Mouse (Mus musculus) heart, embryonic 14.5 days (tissue): Measurements from ENCODE around the gene Gm10944. TPM values are rescaled to one million over a fixed set of nuclear protein-coding genes. Genes with fewer than 3 reads are reported as not detected.

Source experiments
- polyA plus RNA-seq: library from polyadenylated mRNA; unstranded; fragments of >200 nt; fragmentation: Nextera tagmentation; extraction: Ambion mirVana; gene quantifications from 2 replicates; pipeline ENCODE4 v1.2.1, GENCODE M21; 2014

The Gm10944 gene
- polyA plus RNA-seq, 1 experiment from 2014 or later: not detected

Other genes with a start within 250 kb of the Gm10944 start
- gene Adgb, start 209.0 kb upstream of the Gm10944 start, polyA plus RNA-seq: 0.20 TPM in 2 replicates
- 9.6 and 10.6 TPM in 2 replicates for gene Rab32, start 123.1 kb upstream of the Gm10944 start, polyA plus RNA-seq